Mouse (Mus musculus): ENCODE data around the gene Cnst. TPM values are rescaled to one million over a fixed set of nuclear protein-coding genes. Genes with fewer than 3 reads are reported as not detected.

The Cnst gene
- polyA plus RNA-seq, 1 experiment: 10.3 TPM

DNA sequence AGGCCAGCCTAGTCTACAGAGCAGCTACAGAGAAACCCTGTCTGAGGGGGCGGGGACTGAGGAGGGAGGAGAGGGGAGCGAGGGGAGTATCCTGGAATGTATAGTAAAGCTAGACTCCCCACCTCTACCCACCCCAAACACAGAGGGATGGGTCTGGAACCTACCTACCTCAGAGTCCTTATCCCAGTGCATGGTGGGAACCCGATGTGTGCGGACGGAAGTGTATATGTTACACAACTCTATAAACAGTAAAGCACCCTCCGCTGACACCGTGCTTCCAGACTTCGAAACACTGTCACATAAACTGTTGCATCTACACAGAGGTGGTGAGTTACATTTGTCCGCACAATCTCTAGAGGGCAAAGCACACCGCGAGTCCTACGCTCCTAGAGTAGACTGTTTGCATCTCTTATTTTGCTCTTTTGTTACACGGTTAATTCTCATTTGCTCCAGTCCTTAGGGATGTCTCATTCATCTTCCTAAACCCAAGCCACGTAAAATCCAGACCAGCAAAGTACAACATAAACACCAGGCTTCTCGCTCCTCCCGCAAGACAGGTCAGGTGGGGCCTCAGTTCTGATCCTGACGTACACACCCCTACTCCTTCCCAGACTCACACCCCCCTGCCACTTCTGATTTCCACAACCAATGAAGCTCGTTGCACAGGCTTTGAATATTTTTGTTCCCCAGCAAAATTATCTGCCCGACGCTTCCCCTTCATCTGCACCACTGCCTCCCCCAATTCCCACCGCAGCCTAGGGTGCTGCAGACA lies 29.0 kb upstream of the Cnst start:
- TF ChIP-seq POLR2A (IDR thresholded peaks at IDR 0.05; ENCODE audit: control insufficient read depth, low read depth, low read length): no peak
- TF ChIP-seq CTCF (IDR thresholded peaks at IDR 0.05; ENCODE audit: control insufficient read depth, insufficient read depth, insufficient replicate concordance, low read depth, low read length): no peak
- Histone ChIP-seq H3K36me3 (ENCODE audit: control insufficient read depth, insufficient read depth, low read length) (no peaks in the 10 kb centered on the region), H3K27me3 (ENCODE audit: control insufficient read depth, insufficient read depth, low read length) (no peaks in the 10 kb centered on the region), H3K4me3 (ENCODE audit: control insufficient read depth, low read depth, low read length) (peak overlapping the region; percentile 79), H3K4me1 (ENCODE audit: control insufficient read depth, insufficient read depth, low read length) (peaks cover 4% of the 10 kb centered on the region), H3K27ac (ENCODE audit: control insufficient read depth, insufficient read depth, low read depth, low read length) (0 out of 2 replicates have a peak overlapping the region, but pooled peaks have one; percentile 33)

DNA sequence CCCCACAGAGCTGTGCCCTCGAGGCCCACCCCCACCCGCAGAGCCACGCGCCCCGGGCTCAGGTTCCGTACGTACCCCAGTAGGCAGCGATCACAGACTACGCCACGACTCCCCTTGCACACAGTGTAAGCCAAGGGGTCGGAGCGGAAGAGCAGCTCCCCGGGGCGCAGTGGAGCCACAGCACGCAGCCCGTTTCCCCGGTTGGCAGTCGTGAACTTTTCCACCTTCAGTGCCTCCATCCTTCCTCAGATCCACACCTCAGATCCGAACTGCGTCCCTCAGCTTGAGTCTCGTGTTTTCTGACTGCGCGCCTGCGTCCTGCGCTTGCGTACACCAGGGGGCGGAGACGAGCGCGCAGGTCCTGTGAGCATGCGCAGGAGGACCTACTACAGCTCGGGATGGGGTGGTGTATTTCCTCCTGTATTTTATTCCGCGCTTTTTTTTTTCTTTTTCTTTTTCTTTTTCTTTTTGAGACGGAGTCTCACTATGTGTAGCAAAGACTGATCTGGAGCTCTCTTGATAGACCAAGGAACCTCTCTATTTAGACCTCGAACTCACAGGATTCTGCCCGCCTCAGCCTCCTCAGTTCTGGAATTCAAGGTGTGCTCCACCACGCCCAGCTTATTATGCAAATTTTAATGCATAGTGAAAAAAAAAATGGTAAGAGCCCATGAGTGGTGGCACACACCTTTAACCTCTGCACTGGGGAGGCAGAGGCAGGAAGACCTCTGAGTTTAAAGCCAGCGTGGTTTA lies 28.3 kb upstream of the Cnst start, which contains the start of gene Smyd3:
TSS of gene Smyd3 (minus strand) at position 329 of the 753 bp plus-strand sequence.
- H3K27ac ChIP-seq (ENCODE audit: control insufficient read depth, insufficient read depth, low read depth, low read length): 0 out of 2 replicates have a peak within 1 kb of the TSS, but pooled peaks have one; percentile 33
- H3K4me3 ChIP-seq (ENCODE audit: control insufficient read depth, low read depth, low read length): peak within 1 kb of the TSS; percentile 79
- H3K27me3 ChIP-seq (ENCODE audit: control insufficient read depth, insufficient read depth, low read length): no peaks in the 10 kb centered on the region
- H3K36me3 ChIP-seq (ENCODE audit: control insufficient read depth, insufficient read depth, low read length): no peaks in the 10 kb centered on the region
- TF ChIP-seq CTCF (IDR thresholded peaks at IDR 0.05; ENCODE audit: control insufficient read depth, insufficient read depth, insufficient replicate concordance, low read depth, low read length) (peak; percentile 69; the same call in 1 of the 2 replicates), POLR2A (IDR thresholded peaks at IDR 0.05; ENCODE audit: control insufficient read depth, low read depth, low read length) (peak; percentile 64; the same call in 1 of the 2 replicates)
- H3K4me1 ChIP-seq (ENCODE audit: control insufficient read depth, insufficient read depth, low read length): peaks cover 4% of the 10 kb centered on the region

DNA sequence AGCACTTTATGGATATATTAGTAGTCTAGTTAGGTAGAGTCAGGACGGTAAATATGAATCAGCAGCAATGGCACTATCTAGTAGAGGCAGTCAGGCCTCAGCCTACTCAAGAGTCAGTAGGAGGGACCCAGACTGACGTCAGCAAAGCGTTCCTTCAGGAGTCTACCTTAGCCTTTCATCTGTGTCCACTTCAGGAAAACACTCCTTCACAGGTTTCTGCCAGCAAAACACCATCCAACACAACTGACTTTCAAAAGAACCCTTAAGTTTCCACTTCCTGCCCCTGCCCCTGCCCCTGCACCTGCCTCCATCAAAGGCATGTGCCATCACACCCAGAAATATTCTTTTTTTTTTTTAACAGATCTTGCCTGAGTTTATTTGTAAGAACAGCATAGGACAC lies 26.3 kb upstream of the Cnst start:
- H3K27me3 ChIP-seq (ENCODE audit: control insufficient read depth, insufficient read depth, low read length): no peaks in the 10 kb centered on the region
- TF ChIP-seq CTCF (IDR thresholded peaks at IDR 0.05; ENCODE audit: control insufficient read depth, insufficient read depth, insufficient replicate concordance, low read depth, low read length) (no peak), POLR2A (IDR thresholded peaks at IDR 0.05; ENCODE audit: control insufficient read depth, low read depth, low read length) (no peak)
- H3K4me3 ChIP-seq (ENCODE audit: control insufficient read depth, low read depth, low read length): no peak overlapping the region
- H3K27ac ChIP-seq (ENCODE audit: control insufficient read depth, insufficient read depth, low read depth, low read length): no peak overlapping the region
- H3K4me1 ChIP-seq (ENCODE audit: control insufficient read depth, insufficient read depth, low read length): peaks cover 4% of the 10 kb centered on the region
- no peaks in the 10 kb centered on the region for H3K36me3 ChIP-seq (ENCODE audit: control insufficient read depth, insufficient read depth, low read length)

DNA sequence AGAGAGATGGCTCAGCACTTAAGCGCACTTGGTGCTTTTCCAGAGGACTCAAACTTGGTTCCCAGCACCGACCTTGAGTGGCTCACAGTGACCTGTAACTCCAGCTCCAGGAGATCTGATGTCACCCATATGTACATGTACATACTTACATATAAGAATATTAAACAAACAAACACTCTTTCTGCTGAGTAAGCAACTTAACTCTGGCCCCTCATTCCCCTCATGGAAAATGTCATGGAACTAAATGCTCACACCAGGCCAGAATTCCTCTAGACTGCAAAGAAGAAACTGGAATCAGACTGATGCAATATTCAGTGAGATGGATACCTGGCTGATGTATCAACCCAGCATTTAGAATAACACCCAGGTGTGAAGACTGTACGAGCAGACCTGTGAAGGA lies 7.1 kb upstream of the Cnst start:
- Histone ChIP-seq H3K4me3 (ENCODE audit: control insufficient read depth, low read depth, low read length) (no peak overlapping the region), H3K27me3 (ENCODE audit: control insufficient read depth, insufficient read depth, low read length) (no peaks in the 10 kb centered on the region), H3K27ac (ENCODE audit: control insufficient read depth, insufficient read depth, low read depth, low read length) (no peak overlapping the region), H3K4me1 (ENCODE audit: control insufficient read depth, insufficient read depth, low read length) (no peaks in the 10 kb centered on the region), H3K36me3 (ENCODE audit: control insufficient read depth, insufficient read depth, low read length) (peaks cover 1% of the 10 kb centered on the region; the same call in 1 of the 2 replicates)
- TF ChIP-seq CTCF (IDR thresholded peaks at IDR 0.05; ENCODE audit: control insufficient read depth, insufficient read depth, insufficient replicate concordance, low read depth, low read length) (no peak), POLR2A (IDR thresholded peaks at IDR 0.05; ENCODE audit: control insufficient read depth, low read depth, low read length) (no peak)

DNA sequence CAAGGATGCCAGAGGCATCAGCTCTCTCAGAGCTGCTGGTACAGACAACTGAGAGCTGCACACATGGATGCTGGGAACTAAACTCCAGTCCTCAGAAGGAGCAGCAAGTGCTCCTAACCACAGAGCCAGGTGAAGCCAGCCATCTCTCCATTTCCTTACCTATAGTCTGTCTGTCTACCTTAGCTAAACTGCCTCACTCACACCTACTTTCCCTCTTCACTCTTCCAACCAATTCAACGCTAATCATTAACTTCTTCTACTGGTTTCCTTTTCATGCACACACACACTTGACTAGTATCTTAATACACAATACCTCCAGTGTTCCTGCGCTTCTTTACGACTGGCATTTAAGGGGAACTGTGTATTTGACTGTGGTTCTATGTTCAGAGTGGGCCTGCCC lies 6.3 kb upstream of the Cnst start:
- H3K36me3 ChIP-seq (ENCODE audit: control insufficient read depth, insufficient read depth, low read length): peaks cover 1% of the 10 kb centered on the region; the same call in 1 of the 2 replicates
- TF ChIP-seq POLR2A (IDR thresholded peaks at IDR 0.05; ENCODE audit: control insufficient read depth, low read depth, low read length) (no peak), CTCF (IDR thresholded peaks at IDR 0.05; ENCODE audit: control insufficient read depth, insufficient read depth, insufficient replicate concordance, low read depth, low read length) (no peak)
- no peak overlapping the region for H3K4me3 ChIP-seq (ENCODE audit: control insufficient read depth, low read depth, low read length)
- H3K4me1 ChIP-seq (ENCODE audit: control insufficient read depth, insufficient read depth, low read length): no peaks in the 10 kb centered on the region
- H3K27ac ChIP-seq (ENCODE audit: control insufficient read depth, insufficient read depth, low read depth, low read length): no peak overlapping the region
- no peaks in the 10 kb centered on the region for H3K27me3 ChIP-seq (ENCODE audit: control insufficient read depth, insufficient read depth, low read length)

DNA sequence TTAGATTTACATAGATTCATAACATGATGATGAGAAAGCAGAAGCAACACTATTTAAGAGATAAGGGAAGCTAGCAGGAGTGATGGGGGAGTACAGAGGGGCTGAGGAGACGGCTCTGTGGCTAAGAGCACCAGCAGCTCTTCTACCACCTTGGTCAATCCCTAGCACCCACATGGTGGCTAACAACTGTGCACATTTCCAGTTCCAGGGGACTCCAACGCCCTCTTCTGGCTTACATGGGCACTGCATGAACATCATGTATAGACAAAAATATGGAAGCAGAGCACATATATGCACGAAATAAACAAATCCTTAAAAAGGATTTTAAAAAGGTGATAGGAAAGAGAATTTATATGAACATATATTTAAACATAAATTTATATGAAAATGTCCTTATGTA lies 4.7 kb upstream of the Cnst start:
- H3K36me3 ChIP-seq (ENCODE audit: control insufficient read depth, insufficient read depth, low read length): peaks cover 1% of the 10 kb centered on the region; the same call in 1 of the 2 replicates
- no peak overlapping the region for H3K4me3 ChIP-seq (ENCODE audit: control insufficient read depth, low read depth, low read length)
- H3K27ac ChIP-seq (ENCODE audit: control insufficient read depth, insufficient read depth, low read depth, low read length): no peak overlapping the region
- peak; percentile 16; the same call in 1 of the 2 replicates for TF ChIP-seq CTCF (IDR thresholded peaks at IDR 0.05; ENCODE audit: control insufficient read depth, insufficient read depth, insufficient replicate concordance, low read depth, low read length)
- no peak for TF ChIP-seq POLR2A (IDR thresholded peaks at IDR 0.05; ENCODE audit: control insufficient read depth, low read depth, low read length)
- H3K4me1 ChIP-seq (ENCODE audit: control insufficient read depth, insufficient read depth, low read length): no peaks in the 10 kb centered on the region
- no peaks in the 10 kb centered on the region for H3K27me3 ChIP-seq (ENCODE audit: control insufficient read depth, insufficient read depth, low read length)

DNA sequence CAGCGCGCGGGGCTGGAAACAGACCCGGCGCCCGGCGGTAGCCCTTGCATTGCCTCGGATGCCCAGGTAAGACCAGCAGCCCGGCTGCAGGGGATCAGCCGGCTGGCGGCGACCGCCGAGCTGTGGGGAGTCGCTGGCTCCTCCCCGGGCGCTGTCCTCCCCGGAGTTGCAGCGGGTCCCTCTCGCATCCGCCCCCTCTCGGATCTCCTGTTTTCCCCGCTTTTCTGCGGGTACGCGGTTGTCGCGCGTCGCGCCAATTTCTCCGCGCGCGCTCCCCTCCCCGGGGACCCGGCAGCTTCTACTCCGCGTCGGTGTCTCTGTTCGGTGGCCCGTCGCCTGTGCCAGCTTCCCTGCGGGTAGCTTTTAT lies 364 bp downstream of the Cnst start:
- Histone ChIP-seq H3K27ac (ENCODE audit: control insufficient read depth, insufficient read depth, low read depth, low read length) (peak overlapping the region; percentile 50; the same call in 1 of the 2 replicates), H3K4me3 (ENCODE audit: control insufficient read depth, low read depth, low read length) (peak overlapping the region; percentile 90), H3K36me3 (ENCODE audit: control insufficient read depth, insufficient read depth, low read length) (no peaks in the 10 kb centered on the region; the same call in 1 of the 2 replicates), H3K27me3 (ENCODE audit: control insufficient read depth, insufficient read depth, low read length) (no peaks in the 10 kb centered on the region), H3K4me1 (ENCODE audit: control insufficient read depth, insufficient read depth, low read length) (no peaks in the 10 kb centered on the region)
- no peak for TF ChIP-seq POLR2A (IDR thresholded peaks at IDR 0.05; ENCODE audit: control insufficient read depth, low read depth, low read length)
- no peak for TF ChIP-seq CTCF (IDR thresholded peaks at IDR 0.05; ENCODE audit: control insufficient read depth, insufficient read depth, insufficient replicate concordance, low read depth, low read length)

Measured in testis, adult 2 months (tissue).